Mouse (Mus musculus): ENCODE data around the gene Evi5. TPM values are rescaled to one million over a fixed set of nuclear protein-coding genes. Genes with fewer than 3 reads are reported as not detected.
"Not testable (repeated sequence)": the region's sequence is repeated elsewhere in the genome, so short reads cannot be mapped to it uniquely, and the experiment has no call there.

The Evi5 gene
- polyA plus RNA-seq, 1 experiment from 2014 or later = 67.3 TPM

DNA sequence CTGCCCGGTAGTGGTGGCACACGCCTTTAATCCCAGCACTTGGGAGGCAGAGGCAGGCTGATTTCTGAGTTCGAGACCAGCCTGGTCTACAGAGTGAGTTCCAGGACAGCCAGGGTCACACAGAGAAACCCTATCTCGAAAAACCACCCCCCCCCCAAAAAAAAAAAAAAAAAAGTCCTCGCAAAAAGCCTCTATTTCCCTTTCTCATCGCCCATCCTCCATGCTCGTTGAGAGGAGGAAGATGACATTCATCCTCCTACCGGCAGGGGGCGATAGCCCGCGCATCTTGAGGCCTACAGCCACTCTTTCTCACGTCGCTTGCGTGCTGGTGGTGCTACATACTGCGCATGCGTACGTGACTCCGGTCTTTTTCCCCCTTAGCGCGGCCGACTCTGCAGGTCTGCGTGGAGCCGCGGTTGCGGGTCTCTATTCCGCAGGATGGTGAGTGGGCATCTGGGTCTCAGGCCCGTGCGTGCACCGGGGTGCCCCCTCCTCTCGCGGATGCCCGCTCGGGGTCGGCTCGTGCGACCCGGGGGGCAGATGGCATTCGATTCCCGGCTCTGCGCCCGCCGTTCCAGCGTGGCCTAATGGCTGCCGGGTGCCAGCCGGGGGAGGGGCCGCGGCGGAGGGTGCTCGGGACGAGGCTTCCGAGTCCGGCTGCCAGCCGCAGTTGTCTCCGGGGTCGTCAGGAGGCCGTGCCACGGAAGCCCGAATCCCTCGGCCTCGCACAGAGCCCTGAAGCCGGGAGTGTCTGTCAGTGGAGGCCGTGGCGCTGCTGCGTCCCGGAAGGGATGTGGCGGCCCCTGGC lies 25.5 kb upstream of the Evi5 start, which contains the start of gene Rpl5:
TSS of gene Rpl5 (plus strand) at position 297 of the 808 bp plus-strand sequence.
- whole genome bisulfite sequencing = 3% methylated on average over 66 of the region's 66 CpGs
- Histone ChIP-seq H3K9ac (peak within 1 kb of the TSS; percentile 94), H3K27me3 (no peaks in the 10 kb centered on the region), H3K4me2 (peak within 1 kb of the TSS; percentile 63), H3K9me3 (no peaks in the 10 kb centered on the region), H3K4me1 (peaks cover 7% of the 10 kb centered on the region; the same call in 1 of the 2 replicates), H3K27ac (peak within 1 kb of the TSS; percentile 78), H3K36me3 (peaks cover 28% of the 10 kb centered on the region), H3K4me3 (peak within 1 kb of the TSS; percentile 81)
- peak; percentile 97 for ATAC-seq (ENCODE audit: borderline replicate concordance, extremely low read depth, low FRiP score, low TSS enrichment)

DNA sequence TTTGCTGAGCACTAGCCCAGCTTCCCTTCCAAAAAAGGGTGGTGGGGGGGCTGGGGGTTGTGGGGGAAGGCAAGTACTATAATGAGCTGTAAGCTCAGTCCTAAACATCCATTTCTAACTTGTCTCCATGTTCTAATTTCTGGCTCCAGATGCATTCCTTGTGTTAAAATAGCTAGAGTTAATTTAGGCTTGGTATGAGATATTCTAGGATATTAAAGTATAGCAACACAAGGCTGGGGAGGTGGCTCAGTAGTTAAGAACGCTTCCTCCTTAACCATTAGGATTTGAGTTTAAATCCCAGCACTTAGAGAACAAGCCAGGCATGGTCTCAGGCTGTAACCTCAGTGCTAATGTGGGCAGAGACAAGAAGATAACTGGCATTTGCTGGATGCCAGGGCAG lies 21.4 kb upstream of the Evi5 start:
- Histone ChIP-seq H3K27me3 (no peaks in the 10 kb centered on the region), H3K4me2 (no peak overlapping the region), H3K36me3 (no peaks in the 10 kb centered on the region), H3K9me3 (no peaks in the 10 kb centered on the region), H3K4me3 (no peak overlapping the region), H3K9ac (no peak overlapping the region), H3K4me1 (no peaks in the 10 kb centered on the region), H3K27ac (no peak overlapping the region)
- 63% methylated on average over 1 of the region's 1 CpGs for WGBS
- no peak for ATAC-seq (ENCODE audit: borderline replicate concordance, extremely low read depth, low FRiP score, low TSS enrichment)

DNA sequence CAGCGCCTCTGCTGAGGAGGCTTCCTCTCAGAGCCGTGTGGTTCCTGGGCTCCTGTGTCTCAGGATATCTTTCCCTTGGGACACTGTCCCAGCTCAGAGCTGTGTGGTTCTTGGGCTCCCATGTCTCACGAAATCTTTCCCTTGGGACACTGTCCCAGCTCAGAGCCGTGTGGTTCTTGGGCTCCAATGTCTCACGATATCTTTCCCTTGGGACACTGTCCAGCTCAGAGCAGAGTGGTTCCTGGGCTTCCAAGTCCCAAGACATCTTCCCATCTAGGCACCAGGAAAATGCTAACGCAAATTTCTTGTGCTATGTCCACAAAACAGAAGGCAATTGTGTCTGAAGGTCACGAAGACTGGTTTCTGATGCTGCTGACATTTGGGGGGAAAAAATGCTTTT lies 19.8 kb upstream of the Evi5 start:
- ATAC-seq (ENCODE audit: borderline replicate concordance, extremely low read depth, low FRiP score, low TSS enrichment) = no peak
- Histone ChIP-seq H3K27me3 (no peaks in the 10 kb centered on the region), H3K4me3 (no peak overlapping the region), H3K4me1 (no peaks in the 10 kb centered on the region), H3K9me3 (no peaks in the 10 kb centered on the region), H3K36me3 (no peaks in the 10 kb centered on the region), H3K4me2 (no peak overlapping the region), H3K27ac (no peak overlapping the region), H3K9ac (no peak overlapping the region)
- WGBS = 68% methylated on average over 7 of the region's 7 CpGs

DNA sequence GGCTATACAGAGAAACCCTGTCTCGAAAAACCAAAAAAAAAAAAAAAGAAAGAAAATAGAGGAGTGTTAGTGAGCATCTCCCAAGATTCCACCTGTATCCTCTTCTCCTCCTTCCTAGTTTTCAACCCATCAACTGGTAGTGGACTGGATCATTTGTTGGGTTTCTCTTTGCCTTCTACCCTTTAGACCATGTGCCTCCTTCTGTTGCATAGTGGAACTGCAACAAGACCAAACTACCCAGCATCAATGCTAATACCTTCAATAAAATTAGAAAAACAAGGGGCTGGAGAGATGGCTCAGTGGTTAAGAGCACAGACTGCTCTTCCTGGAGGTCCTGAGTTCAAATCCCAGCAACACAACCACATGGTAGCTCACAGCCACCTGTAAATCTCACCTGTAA lies 16.6 kb upstream of the Evi5 start:
- ATAC-seq (ENCODE audit: borderline replicate concordance, extremely low read depth, low FRiP score, low TSS enrichment); H3K27ac ChIP-seq: not testable (repeated sequence)
- 80% methylated on average over 1 of the region's 1 CpGs for WGBS

DNA sequence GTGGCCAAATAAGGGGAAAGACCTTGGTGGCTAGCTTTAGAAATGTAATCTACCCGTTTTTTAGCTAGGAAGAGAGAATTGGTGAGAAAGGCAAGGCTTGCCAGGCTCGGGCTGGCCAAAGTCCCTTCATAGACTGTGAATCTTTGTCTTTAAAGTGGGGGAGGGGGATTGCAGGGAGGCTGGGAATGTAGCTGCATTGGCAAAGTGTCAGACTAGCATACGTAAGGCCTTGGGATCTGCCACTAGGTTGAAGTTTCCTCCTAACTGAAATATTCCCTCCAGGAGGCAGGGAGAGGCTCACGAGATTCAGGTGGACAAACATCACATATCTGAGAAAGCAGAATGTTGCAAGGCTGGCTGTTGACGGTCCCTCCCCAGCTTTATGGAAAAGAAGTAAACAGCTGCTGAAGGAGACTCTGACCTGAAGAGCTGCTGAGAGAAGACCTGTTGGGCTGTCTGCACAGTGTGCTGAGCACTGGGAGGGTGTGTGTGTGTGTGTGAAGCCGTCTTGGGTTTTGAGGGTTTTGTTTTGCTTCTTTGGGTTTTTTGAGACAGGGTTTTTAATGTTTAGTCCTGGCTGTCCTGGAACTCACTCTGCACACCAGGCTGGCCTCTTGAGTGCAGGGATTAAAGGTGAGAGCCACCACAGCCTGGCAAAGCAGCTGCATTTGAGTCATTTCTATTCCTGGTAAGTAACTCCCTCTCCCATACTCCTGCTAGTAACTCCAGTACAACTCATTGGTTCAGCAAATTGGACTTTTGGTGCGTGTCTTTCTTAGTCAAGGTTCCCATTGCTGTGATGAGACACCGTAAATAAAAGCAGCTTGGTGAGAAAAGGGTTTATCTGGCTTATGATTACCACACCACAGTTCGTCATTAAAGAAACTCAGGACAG lies 15.3 kb upstream of the Evi5 start:
- no peak overlapping the region for H3K4me2 ChIP-seq
- no peak for ATAC-seq (ENCODE audit: borderline replicate concordance, extremely low read depth, low FRiP score, low TSS enrichment)
- no peaks in the 10 kb centered on the region for H3K4me1 ChIP-seq
- H3K27me3 ChIP-seq = no peaks in the 10 kb centered on the region
- H3K9me3 ChIP-seq = no peaks in the 10 kb centered on the region
- no peaks in the 10 kb centered on the region for H3K36me3 ChIP-seq
- no peak overlapping the region for H3K9ac ChIP-seq
- no peak overlapping the region for H3K27ac ChIP-seq
- WGBS = 45% methylated on average over 9 of the region's 9 CpGs
- H3K4me3 ChIP-seq = no peak overlapping the region

More for the DNA sequence above, 16.6 kb upstream of the Evi5 start:
- H3K36me3 ChIP-seq, H3K4me1 ChIP-seq, H3K4me2 ChIP-seq, H3K27me3 ChIP-seq, H3K4me3 ChIP-seq, H3K9ac ChIP-seq, H3K9me3 ChIP-seq: not testable (repeated sequence)

DNA sequence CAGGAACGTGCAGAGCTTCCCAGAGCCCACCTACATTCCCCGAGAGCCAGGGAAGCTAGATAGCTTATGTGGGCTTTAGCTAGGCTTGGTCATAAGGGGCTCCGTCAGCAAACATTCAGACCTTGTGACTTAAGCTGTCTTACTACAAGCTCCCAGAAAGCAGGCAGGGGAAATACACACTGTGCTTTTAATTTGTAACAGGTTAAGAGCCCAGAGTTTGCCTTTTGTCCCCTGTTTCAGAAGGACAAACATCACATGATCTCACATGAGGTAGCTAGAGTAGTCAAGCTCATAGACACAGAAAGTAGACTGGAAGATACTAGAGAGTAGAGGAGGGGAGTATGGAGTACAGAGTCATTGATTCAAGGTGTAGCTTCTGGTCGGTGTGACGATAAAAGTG lies 5.8 kb upstream of the Evi5 start:
- no peaks in the 10 kb centered on the region for H3K36me3 ChIP-seq
- H3K9me3 ChIP-seq = no peaks in the 10 kb centered on the region
- no peak overlapping the region for H3K4me3 ChIP-seq
- no peaks in the 10 kb centered on the region for H3K4me1 ChIP-seq
- no peak overlapping the region for H3K4me2 ChIP-seq
- WGBS = 56% methylated on average over 5 of the region's 5 CpGs
- H3K27me3 ChIP-seq = no peaks in the 10 kb centered on the region
- H3K27ac ChIP-seq = no peak overlapping the region
- no peak for ATAC-seq (ENCODE audit: borderline replicate concordance, extremely low read depth, low FRiP score, low TSS enrichment)
- no peak overlapping the region for H3K9ac ChIP-seq

DNA sequence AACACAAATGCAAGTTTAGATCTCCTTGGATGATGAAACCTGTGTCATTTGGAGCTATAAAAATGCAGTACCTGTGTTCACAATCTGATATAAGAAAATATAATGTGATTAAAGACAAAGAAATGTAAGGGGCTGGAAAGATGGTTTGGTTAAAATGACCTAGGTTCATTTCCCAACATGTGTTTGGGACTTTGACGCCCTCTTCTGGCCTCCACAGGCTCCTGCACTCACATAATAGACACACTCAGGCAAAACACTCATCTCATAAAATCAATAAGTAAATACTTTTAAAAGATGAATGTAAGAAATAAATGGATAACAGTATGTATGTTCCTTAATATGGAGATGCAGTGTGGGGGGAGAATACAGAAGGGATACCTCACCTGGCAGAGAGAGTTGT lies 2.1 kb upstream of the Evi5 start:
- no peak overlapping the region for H3K9ac ChIP-seq
- H3K4me2 ChIP-seq = no peak overlapping the region
- 67% methylated on average over 1 of the region's 1 CpGs for WGBS

DNA sequence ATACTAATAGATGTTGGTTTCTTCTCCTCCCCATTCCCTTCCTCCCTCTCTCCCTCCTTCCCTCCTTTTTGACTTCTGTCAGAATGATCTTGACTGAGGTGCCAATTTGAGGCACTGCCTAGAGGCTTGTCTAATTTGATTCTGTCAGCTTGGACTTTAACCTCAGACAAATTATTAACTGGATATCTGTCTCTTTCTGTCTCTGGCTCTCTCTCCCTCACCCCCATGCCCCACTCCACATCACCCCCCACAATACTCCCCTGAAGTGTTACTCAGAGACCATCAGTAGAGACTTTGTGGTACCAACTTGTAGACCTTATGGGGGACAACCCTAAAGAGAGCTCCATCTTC lies 329 bp upstream of the Evi5 start:
- no peaks in the 10 kb centered on the region for H3K36me3 ChIP-seq
- H3K4me2 ChIP-seq = no peak overlapping the region
- no peaks in the 10 kb centered on the region for H3K27me3 ChIP-seq
- H3K4me1 ChIP-seq = no peaks in the 10 kb centered on the region
- no peak overlapping the region for H3K9ac ChIP-seq
- H3K27ac ChIP-seq = no peak overlapping the region
- no peaks in the 10 kb centered on the region for H3K9me3 ChIP-seq
- no peak for ATAC-seq (ENCODE audit: borderline replicate concordance, extremely low read depth, low FRiP score, low TSS enrichment)
- H3K4me3 ChIP-seq = no peak overlapping the region

More for the DNA sequence above, 2.1 kb upstream of the Evi5 start:
- no peaks in the 10 kb centered on the region for H3K9me3 ChIP-seq
- H3K4me3 ChIP-seq = no peak overlapping the region
- no peaks in the 10 kb centered on the region for H3K36me3 ChIP-seq
- H3K4me1 ChIP-seq = no peaks in the 10 kb centered on the region
- no peak overlapping the region for H3K27ac ChIP-seq
- no peaks in the 10 kb centered on the region for H3K27me3 ChIP-seq
- no peak for ATAC-seq (ENCODE audit: borderline replicate concordance, extremely low read depth, low FRiP score, low TSS enrichment)

DNA sequence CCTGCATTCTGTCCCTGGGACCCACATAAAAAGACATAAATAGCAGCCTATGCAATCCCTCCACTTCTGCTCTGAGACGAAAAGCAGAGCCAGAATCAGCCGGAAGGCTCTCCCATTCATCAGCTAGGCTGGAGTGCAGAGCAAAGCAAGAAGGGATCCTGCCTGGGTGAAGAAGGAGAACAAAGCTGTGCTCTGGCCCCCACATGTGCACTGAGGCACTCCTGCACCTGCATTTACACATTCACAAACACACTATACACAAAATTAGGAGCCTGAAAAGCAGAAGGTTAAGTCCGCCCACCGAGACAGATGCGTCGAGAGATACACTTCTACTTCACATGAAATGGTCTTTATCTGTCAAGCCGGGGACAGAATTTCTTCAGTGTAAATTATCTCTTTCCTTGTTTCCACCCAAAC lies 1.0 kb downstream of the Evi5 start:
- no peaks in the 10 kb centered on the region for H3K4me1 ChIP-seq
- ATAC-seq (ENCODE audit: borderline replicate concordance, extremely low read depth, low FRiP score, low TSS enrichment) = no peak
- 65% methylated on average over 7 of the region's 7 CpGs for WGBS
- no peak overlapping the region for H3K4me2 ChIP-seq
- no peaks in the 10 kb centered on the region for H3K9me3 ChIP-seq
- H3K4me3 ChIP-seq = no peak overlapping the region
- no peaks in the 10 kb centered on the region for H3K36me3 ChIP-seq
- no peaks in the 10 kb centered on the region for H3K27me3 ChIP-seq
- H3K27ac ChIP-seq = no peak overlapping the region
- no peak overlapping the region for H3K9ac ChIP-seq

DNA sequence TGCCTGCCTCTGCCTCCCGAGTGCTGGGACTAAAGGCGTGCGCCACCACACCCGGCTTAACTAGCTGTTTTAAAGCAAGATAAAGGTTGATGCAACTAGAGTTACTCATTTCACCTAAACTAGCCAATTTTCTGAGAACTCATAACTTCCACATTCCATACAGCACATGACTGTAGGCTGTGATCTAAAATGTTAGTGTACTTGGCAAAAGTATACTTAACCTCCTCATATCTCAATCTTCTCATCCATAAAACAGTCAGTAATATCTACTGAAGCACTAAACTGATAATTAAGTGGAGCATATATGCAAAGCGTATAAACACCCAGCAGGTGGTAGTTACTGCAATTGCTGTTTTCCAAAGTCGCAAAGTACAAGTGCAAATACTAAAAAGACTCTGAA lies 1.6 kb downstream of the Evi5 start:
- no peak overlapping the region for H3K9ac ChIP-seq

DNA sequence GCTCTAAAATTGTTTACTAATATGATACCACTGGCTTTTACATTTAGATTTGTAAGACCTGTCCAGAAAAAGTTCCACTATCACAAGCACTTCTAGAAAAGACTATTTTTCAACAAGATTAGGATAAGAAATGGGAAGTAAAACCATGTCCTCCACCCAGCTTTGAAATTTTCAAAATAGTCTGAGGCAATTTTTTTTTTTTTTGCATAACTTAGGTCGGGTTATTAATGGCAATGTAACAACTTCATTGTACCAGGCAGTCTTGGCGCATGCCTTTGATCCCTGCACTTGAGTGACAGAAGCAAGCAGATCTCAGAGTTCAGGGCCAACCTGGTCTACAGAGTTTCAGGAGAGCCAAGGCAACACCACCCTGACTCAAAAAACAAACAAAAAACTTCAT lies 5.2 kb downstream of the Evi5 start:
- Histone ChIP-seq H3K27me3 (no peaks in the 10 kb centered on the region), H3K4me2 (no peak overlapping the region), H3K4me1 (peaks cover 6% of the 10 kb centered on the region; the same call in 1 of the 2 replicates), H3K27ac (no peak overlapping the region), H3K36me3 (no peaks in the 10 kb centered on the region), H3K9me3 (no peaks in the 10 kb centered on the region), H3K9ac (no peak overlapping the region), H3K4me3 (no peak overlapping the region)
- ATAC-seq (ENCODE audit: borderline replicate concordance, extremely low read depth, low FRiP score, low TSS enrichment) = no peak
- WGBS = 53% methylated on average over 2 of the region's 2 CpGs

More for the DNA sequence above, 1.6 kb downstream of the Evi5 start:
- Histone ChIP-seq H3K36me3 (no peaks in the 10 kb centered on the region), H3K27ac (no peak overlapping the region), H3K4me1 (no peaks in the 10 kb centered on the region), H3K9me3 (no peaks in the 10 kb centered on the region), H3K27me3 (no peaks in the 10 kb centered on the region), H3K4me2 (no peak overlapping the region), H3K4me3 (no peak overlapping the region)
- WGBS = 90% methylated on average over 6 of the region's 6 CpGs
- no peak for ATAC-seq (ENCODE audit: borderline replicate concordance, extremely low read depth, low FRiP score, low TSS enrichment)

DNA sequence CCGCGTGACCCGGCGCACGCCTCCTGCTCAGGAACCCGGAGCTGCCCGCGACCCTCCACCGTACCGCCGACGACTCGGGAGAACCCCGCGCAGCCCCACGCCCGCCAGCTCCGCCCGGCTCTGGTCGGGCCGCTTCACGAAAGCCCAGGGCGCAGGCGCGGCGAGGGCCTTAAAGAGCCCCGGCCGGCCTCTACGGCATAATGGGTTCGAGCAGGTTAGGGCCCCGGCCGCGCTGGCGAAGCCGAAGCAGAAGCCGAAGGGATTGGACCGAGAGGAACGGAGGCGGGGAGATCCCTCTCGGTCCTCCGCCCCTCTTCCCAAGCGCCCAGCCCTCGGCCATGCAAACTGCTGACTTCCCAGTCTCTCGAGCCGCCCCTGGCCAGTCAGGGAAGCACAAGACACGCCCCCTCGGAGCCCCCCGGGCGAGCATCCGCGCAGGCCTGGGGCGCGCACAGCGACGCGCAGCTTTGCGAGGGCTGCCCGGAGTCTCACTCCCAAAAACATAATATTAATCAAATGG lies 5.9 kb downstream of the Evi5 start:
- Histone ChIP-seq H3K4me3 (peak overlapping the region; percentile 77), H3K4me2 (peak overlapping the region; percentile 72), H3K27me3 (no peaks in the 10 kb centered on the region), H3K4me1 (peaks cover 6% of the 10 kb centered on the region; the same call in 1 of the 2 replicates), H3K27ac (peak overlapping the region; percentile 96), H3K9me3 (no peaks in the 10 kb centered on the region), H3K9ac (peak overlapping the region; percentile 87), H3K36me3 (no peaks in the 10 kb centered on the region)
- under 1% methylated on average over 52 of the region's 58 CpGs for WGBS
- ATAC-seq (ENCODE audit: borderline replicate concordance, extremely low read depth, low FRiP score, low TSS enrichment) = peak; percentile 99

Data from lung, embryonic 15.5 days (tissue).